Mouse (Mus musculus): ENCODE measurements around the gene Pusl1.

Gene Pusl1

GRCm38 (mm10) chr4:155886330-155886729, 5.3 kb downstream of the Pusl1 start:
- DNase-seq (ENCODE audit: low read depth, low spot score): no peak

- DNase-seq (ENCODE audit: low read depth, low spot score): no peak
Measured at GRCm38 (mm10) chr4:155883587-155883986, 8.0 kb downstream of the Pusl1 start.

GRCm38 (mm10) chr4:155871404-155871803, 20.2 kb downstream of the Pusl1 start:
- no peak for DNase-seq (ENCODE audit: low read depth, low spot score)

GRCm38 (mm10) chr4:155869317-155870033, 22.1 kb downstream of the Pusl1 start, which contains the start of the genes Cptp and Ints11:
Gene Cptp (minus strand): TSS chr4:155869440.
Gene Ints11 (plus strand): TSS chr4:155869546.
- DNase-seq (ENCODE audit: low read depth, low spot score): peak; percentile 93

GRCm38 (mm10) chr4:155868614-155869298, 22.8 kb downstream of the Pusl1 start:
- DNase-seq (ENCODE audit: low read depth, low spot score): no peak

GRCm38 (mm10) chr4:155863001-155863400, 28.6 kb downstream of the Pusl1 start, which contains the start of gene Tas1r3:
Gene Tas1r3 (minus strand): TSS chr4:155863362.
- no peak for DNase-seq (ENCODE audit: low read depth, low spot score)

GRCm38 (mm10) chr4:155861787-155862186, 29.8 kb downstream of the Pusl1 start:
- DNase-seq (ENCODE audit: low read depth, low spot score): no peak

GRCm38 (mm10) chr4:155859318-155859717, 32.3 kb downstream of the Pusl1 start:
- DNase-seq (ENCODE audit: low read depth, low spot score): peak; percentile 82

- no peak for DNase-seq (ENCODE audit: low read depth, low spot score)
Measured at GRCm38 (mm10) chr4:155856881-155857280, 34.7 kb downstream of the Pusl1 start.

- DNase-seq (ENCODE audit: low read depth, low spot score): no peak
Measured at GRCm38 (mm10) chr4:155856071-155856470, 35.5 kb downstream of the Pusl1 start.

- DNase-seq (ENCODE audit: low read depth, low spot score): no peak
Measured at GRCm38 (mm10) chr4:155854991-155855390, 36.6 kb downstream of the Pusl1 start.

GRCm38 (mm10) chr4:155853421-155853820, 38.2 kb downstream of the Pusl1 start:
- no peak for DNase-seq (ENCODE audit: low read depth, low spot score)

- no peak for DNase-seq (ENCODE audit: low read depth, low spot score)
Measured at GRCm38 (mm10) chr4:155851951-155852411, 39.6 kb downstream of the Pusl1 start.

GRCm38 (mm10) chr4:155851368-155851767, 40.2 kb downstream of the Pusl1 start:
- DNase-seq (ENCODE audit: low read depth, low spot score): no peak

GRCm38 (mm10) chr4:155849792-155850451, 41.7 kb downstream of the Pusl1 start:
- no peak for DNase-seq (ENCODE audit: low read depth, low spot score)

- DNase-seq (ENCODE audit: low read depth, low spot score): no peak
Measured at GRCm38 (mm10) chr4:155849391-155849790, 42.2 kb downstream of the Pusl1 start.

GRCm38 (mm10) chr4:155848434-155849095, 43.0 kb downstream of the Pusl1 start:
- DNase-seq (ENCODE audit: low read depth, low spot score): no peak

GRCm38 (mm10) chr4:155847591-155848352, 43.8 kb downstream of the Pusl1 start:
- DNase-seq (ENCODE audit: low read depth, low spot score): no peak

- DNase-seq (ENCODE audit: low read depth, low spot score): peak; percentile 91
Measured at GRCm38 (mm10) chr4:155846871-155847578, 44.6 kb downstream of the Pusl1 start, which contains the start of gene Dvl1. Gene Dvl1 (plus strand): TSS chr4:155847402.

- no peak for DNase-seq (ENCODE audit: low read depth, low spot score)
Measured at GRCm38 (mm10) chr4:155843231-155843630, 48.4 kb downstream of the Pusl1 start.

All from forelimb bud, embryonic 11.5 days (tissue).